Mouse (Mus musculus): ENCODE measurements around the gene Apopt1. TPM values are rescaled to one million over a fixed set of nuclear protein-coding genes. Genes with fewer than 3 reads are reported as not detected.

Gene Apopt1
- polyA plus RNA-seq (2015; fragmentation: Nextera tagmentation; extraction: Ambion mirVana) = 58.5 and 58.8 TPM in 2 replicates

GRCm38 (mm10) chr12:111713004-111713651 lies at the start of gene Apopt1, which contains the start of gene Bag5:
Gene Apopt1, plus strand, starts transcription at chr12:111713261.
Gene Bag5, minus strand, starts transcription at chr12:111713257.
- H3K4me1 ChIP-seq = peaks cover 27% of the 10 kb centered on the region
- WGBS = under 1% methylated on average over 83 of the region's 86 CpGs
- peak within 1 kb of the TSS; percentile 88 for H3K27ac ChIP-seq (replicated peaks)
- no peaks in the 10 kb centered on the region for H3K27me3 ChIP-seq (replicated peaks)
- H3K4me2 ChIP-seq = peak within 1 kb of the TSS; percentile 80
- ATAC-seq (ENCODE audit: low FRiP score) = peak; percentile 96
- H3K9me3 ChIP-seq (replicated peaks) = no peaks in the 10 kb centered on the region
- H3K9ac ChIP-seq (replicated peaks) = peak within 1 kb of the TSS; percentile 92
- peaks cover 30% of the 10 kb centered on the region for H3K36me3 ChIP-seq
- peak within 1 kb of the TSS; percentile 91 for H3K4me3 ChIP-seq (replicated peaks)

- ATAC-seq (ENCODE audit: low FRiP score) = no peak
- Histone ChIP-seq H3K4me1 (peaks cover 18% of the 10 kb centered on the region), H3K9me3 (replicated peaks) (no peaks in the 10 kb centered on the region), H3K4me2 (no peak overlapping the region), H3K27me3 (replicated peaks) (no peaks in the 10 kb centered on the region), H3K27ac (replicated peaks) (no peak overlapping the region), H3K4me3 (replicated peaks) (no peak overlapping the region), H3K9ac (replicated peaks) (no peak overlapping the region), H3K36me3 (peaks cover 20% of the 10 kb centered on the region)
- 56% methylated on average over 6 of the region's 6 CpGs for WGBS
Measured at GRCm38 (mm10) chr12:111664144-111664634, 48.9 kb upstream of the Apopt1 start.

- peaks cover 28% of the 10 kb centered on the region for H3K4me1 ChIP-seq
- no peaks in the 10 kb centered on the region for H3K27me3 ChIP-seq (replicated peaks)
- no peak overlapping the region for H3K4me3 ChIP-seq (replicated peaks)
- no peak overlapping the region for H3K9ac ChIP-seq (replicated peaks)
- 86% methylated on average over 13 of the region's 13 CpGs for WGBS
- H3K9me3 ChIP-seq (replicated peaks) = no peaks in the 10 kb centered on the region
- H3K27ac ChIP-seq (replicated peaks) = no peak overlapping the region
- no peak overlapping the region for H3K4me2 ChIP-seq
- ATAC-seq (ENCODE audit: low FRiP score) = no peak
- peaks cover 19% of the 10 kb centered on the region for H3K36me3 ChIP-seq
Measured at GRCm38 (mm10) chr12:111665041-111665880, 47.8 kb upstream of the Apopt1 start.

GRCm38 (mm10) chr12:111666380-111666779 lies 46.7 kb upstream of the Apopt1 start:
- peaks cover 19% of the 10 kb centered on the region for H3K36me3 ChIP-seq
- H3K4me3 ChIP-seq (replicated peaks) = no peak overlapping the region
- no peaks in the 10 kb centered on the region for H3K27me3 ChIP-seq (replicated peaks)
- peaks cover 33% of the 10 kb centered on the region for H3K4me1 ChIP-seq
- ATAC-seq (ENCODE audit: low FRiP score) = no peak
- no peak overlapping the region for H3K27ac ChIP-seq (replicated peaks)
- WGBS = 74% methylated on average over 13 of the region's 13 CpGs
- no peaks in the 10 kb centered on the region for H3K9me3 ChIP-seq (replicated peaks)
- H3K4me2 ChIP-seq = no peak overlapping the region
- H3K9ac ChIP-seq (replicated peaks) = no peak overlapping the region

GRCm38 (mm10) chr12:111667421-111667820 lies 45.6 kb upstream of the Apopt1 start:
- Histone ChIP-seq H3K27me3 (replicated peaks) (no peaks in the 10 kb centered on the region), H3K27ac (replicated peaks) (peak overlapping the region; percentile 93; the same call in 1 of the 2 replicates), H3K9ac (replicated peaks) (no peak overlapping the region), H3K9me3 (replicated peaks) (no peaks in the 10 kb centered on the region), H3K4me2 (no peak overlapping the region), H3K4me3 (replicated peaks) (no peak overlapping the region), H3K36me3 (peaks cover 14% of the 10 kb centered on the region), H3K4me1 (peaks cover 35% of the 10 kb centered on the region)
- 87% methylated on average over 5 of the region's 5 CpGs for WGBS
- no peak for ATAC-seq (ENCODE audit: low FRiP score)

- H3K27ac ChIP-seq (replicated peaks) = peak overlapping the region; percentile 93
- peak overlapping the region; percentile 98 for H3K9ac ChIP-seq (replicated peaks)
- H3K9me3 ChIP-seq (replicated peaks) = no peaks in the 10 kb centered on the region
- 2% methylated on average over 8 of the region's 8 CpGs for WGBS
- peak overlapping the region; percentile 87 for H3K4me2 ChIP-seq
- H3K36me3 ChIP-seq = peaks cover 14% of the 10 kb centered on the region
- peaks cover 43% of the 10 kb centered on the region for H3K4me1 ChIP-seq
- H3K4me3 ChIP-seq (replicated peaks) = peak overlapping the region; percentile 91
- ATAC-seq (ENCODE audit: low FRiP score) = no peak
- no peaks in the 10 kb centered on the region for H3K27me3 ChIP-seq (replicated peaks)
Measured at GRCm38 (mm10) chr12:111668457-111668912, 44.6 kb upstream of the Apopt1 start.

- H3K4me2 ChIP-seq = peak overlapping the region; percentile 87
- no peak for ATAC-seq (ENCODE audit: low FRiP score)
- 41% methylated on average over 23 of the region's 23 CpGs for WGBS
- peak overlapping the region; percentile 91 for H3K4me3 ChIP-seq (replicated peaks)
- H3K4me1 ChIP-seq = peaks cover 43% of the 10 kb centered on the region
- peak overlapping the region; percentile 93 for H3K27ac ChIP-seq (replicated peaks)
- peaks cover 14% of the 10 kb centered on the region for H3K36me3 ChIP-seq
- no peaks in the 10 kb centered on the region for H3K9me3 ChIP-seq (replicated peaks)
- peak overlapping the region; percentile 98 for H3K9ac ChIP-seq (replicated peaks)
- H3K27me3 ChIP-seq (replicated peaks) = 0 out of 2 replicates have a peak, but pooled peaks cover 3% of the 10 kb centered on the region
Measured at GRCm38 (mm10) chr12:111669000-111669788, 43.9 kb upstream of the Apopt1 start.

- Histone ChIP-seq H3K4me3 (replicated peaks) (peak overlapping the region; percentile 91), H3K4me1 (peaks cover 43% of the 10 kb centered on the region), H3K9me3 (replicated peaks) (no peaks in the 10 kb centered on the region), H3K27ac (replicated peaks) (peak overlapping the region; percentile 93), H3K27me3 (replicated peaks) (0 out of 2 replicates have a peak, but pooled peaks cover 3% of the 10 kb centered on the region), H3K9ac (replicated peaks) (peak overlapping the region; percentile 98), H3K4me2 (peak overlapping the region; percentile 87), H3K36me3 (peaks cover 14% of the 10 kb centered on the region)
- WGBS = 39% methylated on average over 8 of the region's 8 CpGs
- no peak for ATAC-seq (ENCODE audit: low FRiP score)
Measured at GRCm38 (mm10) chr12:111669961-111670360, 43.1 kb upstream of the Apopt1 start.

- peaks cover 43% of the 10 kb centered on the region for H3K4me1 ChIP-seq
- WGBS = 3% methylated on average over 28 of the region's 29 CpGs
- peak overlapping the region; percentile 98 for H3K9ac ChIP-seq (replicated peaks)
- no peaks in the 10 kb centered on the region for H3K9me3 ChIP-seq (replicated peaks)
- H3K36me3 ChIP-seq = peaks cover 10% of the 10 kb centered on the region
- 0 out of 2 replicates have a peak, but pooled peaks cover 3% of the 10 kb centered on the region for H3K27me3 ChIP-seq (replicated peaks)
- H3K4me3 ChIP-seq (replicated peaks) = peak overlapping the region; percentile 91
- no peak; the same call in 1 of the 2 replicates for ATAC-seq (ENCODE audit: low FRiP score)
- peak overlapping the region; percentile 93 for H3K27ac ChIP-seq (replicated peaks)
- H3K4me2 ChIP-seq = peak overlapping the region; percentile 87
Measured at GRCm38 (mm10) chr12:111670371-111670971, 42.6 kb upstream of the Apopt1 start.

GRCm38 (mm10) chr12:111670976-111671375 lies 42.1 kb upstream of the Apopt1 start:
- H3K36me3 ChIP-seq = peaks cover 10% of the 10 kb centered on the region
- H3K4me3 ChIP-seq (replicated peaks) = peak overlapping the region; percentile 91
- no peaks in the 10 kb centered on the region for H3K9me3 ChIP-seq (replicated peaks)
- H3K4me2 ChIP-seq = peak overlapping the region; percentile 87
- 0 out of 2 replicates have a peak, but pooled peaks cover 3% of the 10 kb centered on the region for H3K27me3 ChIP-seq (replicated peaks)
- ATAC-seq (ENCODE audit: low FRiP score) = peak; percentile 11; the same call in 1 of the 2 replicates
- peak overlapping the region; percentile 93 for H3K27ac ChIP-seq (replicated peaks)
- peak overlapping the region; percentile 98 for H3K9ac ChIP-seq (replicated peaks)
- WGBS = under 1% methylated on average over 35 of the region's 35 CpGs
- peaks cover 43% of the 10 kb centered on the region for H3K4me1 ChIP-seq

Measured in neural tube, embryonic 15.5 days (tissue).